Mouse (Mus musculus): Measurements from ENCODE around the gene Ap2m1. TPM values are rescaled to one million over a fixed set of nuclear protein-coding genes. Genes with fewer than 3 reads are reported as not detected.

Ap2m1 gene
- total RNA-seq, 4 experiments from 2014 or later = 669 to 728 (median 710) TPM

GRCm38 (mm10) chr16:20591076-20591705, 55.9 kb downstream of the Ap2m1 start:
- DNase-seq (ENCODE audit: low spot score in 2 of 2) = no peak

Other genes with a start within 250 kb of the Ap2m1 start
- 10 to 100 TPM; 52.2 to 73.7 (median 58.0) TPM for gene Parl, start 233.1 kb upstream of the Ap2m1 start, total RNA-seq (2022)
- not detected for gene Cyp2ab1, start 210.1 kb upstream of the Ap2m1 start, total RNA-seq (2022)
- gene Abcc5, start 109.1 kb upstream of the Ap2m1 start, total RNA-seq (2022) = 100 to 1,000 TPM; 202 to 301 (median 225) TPM
- 10 to 100 TPM; 48.2 to 57.6 (median 55.7) TPM for gene Eif2b5, start 36.7 kb upstream of the Ap2m1 start, total RNA-seq (2022)
- gene Dvl3, start 18.5 kb upstream of the Ap2m1 start, total RNA-seq (2022) = 10 to 100 TPM; 50.2 to 61.7 (median 53.6) TPM
- 100 to 1,000 TPM in 2 of 4 experiments, 10 to 100 TPM in 2; 90.6 to 109 (median 98.4) TPM for gene Abcf3, start 13.1 kb downstream of the Ap2m1 start, total RNA-seq (2022)
- 10 to 100 TPM; 35.1 to 40.2 (median 37.2) TPM for gene Vwa5b2, start 54.0 kb downstream of the Ap2m1 start, total RNA-seq (2022)
- gene Eef1akmt4, start 76.1 kb downstream of the Ap2m1 start, total RNA-seq (2022) = 1 to 10 TPM; 2.1 to 3.3 (median 2.8) TPM
- not detected for gene Gm49333, start 76.1 kb downstream of the Ap2m1 start, total RNA-seq (2022)
- gene Alg3, start 76.3 kb downstream of the Ap2m1 start, total RNA-seq (2022) = 10 to 100 TPM; 10.9 to 15.6 (median 11.9) TPM
- 10 to 100 TPM; 84.3 to 94.8 (median 91.1) TPM for gene Camk2n2, start 85.8 kb downstream of the Ap2m1 start, total RNA-seq (2022)
- 10 to 100 TPM; 31.2 to 43.5 (median 34.1) TPM for gene Ece2, start 94.3 kb downstream of the Ap2m1 start, total RNA-seq (2022)
- gene Psmd2, start 116.2 kb downstream of the Ap2m1 start, total RNA-seq (2022) = 100 to 1,000 TPM; 222 to 231 (median 228) TPM
- 100 to 1,000 TPM; 273 to 282 (median 281) TPM for gene Eif4g1, start 132.8 kb downstream of the Ap2m1 start, total RNA-seq (2022)
- gene Fam131a, start 157.8 kb downstream of the Ap2m1 start, total RNA-seq (2022) = 100 to 1,000 TPM; 395 to 431 (median 412) TPM
- 10 to 100 TPM; 18.6 to 29.3 (median 22.7) TPM for gene Polr2h, start 182.2 kb downstream of the Ap2m1 start, total RNA-seq (2022)
- 100 to 1,000 TPM in 1 of 4 experiments, 10 to 100 TPM in 3; 83.1 to 103 (median 87.5) TPM for gene Clcn2, start 182.3 kb downstream of the Ap2m1 start, total RNA-seq (2022)
- 100 to 1,000 TPM in 2 of 4 experiments, 10 to 100 TPM in 2; 77.0 to 106 (median 95.3) TPM for gene Chrd, start 197.6 kb downstream of the Ap2m1 start, total RNA-seq (2022)
- 10 to 100 TPM in 3 of 4 experiments, 1 to 10 TPM in 1; 9.9 to 15.1 (median 13.2) TPM for gene Thpo, start 199.0 kb downstream of the Ap2m1 start, total RNA-seq (2022)

Data from layer of hippocampus, adult 8-10 months (tissue).